Mouse (Mus musculus) hematopoietic stem cell, adult 5-6 weeks (primary cell): ENCODE measurements around the gene Tspan9. TPM values are rescaled to one million over a fixed set of nuclear protein-coding genes. Genes with fewer than 3 reads are reported as not detected.

Experiments
- total RNA-seq: library from RNA; stranded (forward); fragments of 172-1452, 232-1000 nt; gene quantifications from 2 replicates; pipeline ENCODE4 v1.2.3, GENCODE M21; 2017

Tspan9 gene
- total RNA-seq, 1 experiment from 2014 or later: 14.3 TPM

Other genes starting within 250 kb of the Tspan9 start
- not detected in 2 replicates for gene Tead4, start 157.2 kb upstream of the Tspan9 start, total RNA-seq
- 0.56 and 1.5 TPM in 2 replicates for gene Tulp3, start 212.3 kb upstream of the Tspan9 start, total RNA-seq
- gene Rhno1, start 219.3 kb upstream of the Tspan9 start, total RNA-seq: 49.2 and 50.2 TPM in 2 replicates
- gene Foxm1, start 219.4 kb upstream of the Tspan9 start, total RNA-seq: 11.6 and 15.2 TPM in 2 replicates
- not detected in 2 replicates for gene Tex52, start 231.9 kb upstream of the Tspan9 start, total RNA-seq
- not detected in 2 replicates for gene Gm44596, start 231.9 kb upstream of the Tspan9 start, total RNA-seq